Mouse (Mus musculus) E14TG2a.4 (cell line): ENCODE data around the gene Ercc6l2.

Experiments
- H3K27me3 ChIP-seq: 2 replicates; pipeline ENCODE4 v1.6.1; 2014; ENCODE audit warnings: low read length, control low read depth; ENCODE audit not compliant: insufficient read depth
- H3K36me3 ChIP-seq: 2 replicates; pipeline ENCODE4 v1.6.1; 2014; ENCODE audit warnings: low read length, control low read depth; ENCODE audit not compliant: insufficient read depth
- H3K4me1 ChIP-seq: replicated peaks from 2 replicates; pipeline ENCODE4 v1.6.1; 2014; ENCODE audit warnings: low read depth, low read length, control low read depth
- H3K4me3 ChIP-seq: replicated peaks from 2 replicates; pipeline ENCODE4 v1.5.1; 2014; ENCODE audit warnings: mild to moderate bottlenecking, low read length
- H3K9me3 ChIP-seq: 2 replicates; pipeline ENCODE4 v1.6.1; 2014; ENCODE audit warnings: low read length, control low read depth
- CTCF ChIP-seq: conservative IDR thresholded peaks from 2 replicates; pipeline ENCODE4 v1.5.1; 2014; ENCODE audit warnings: low read length
- NANOG ChIP-seq: IDR thresholded peaks from 2 replicates; pipeline ENCODE4 v1.6.1; 2014; ENCODE audit warnings: borderline replicate concordance, low read length, mixed read lengths
- POU5F1 ChIP-seq: IDR thresholded peaks from 2 replicates; pipeline ENCODE4 v1.6.1; 2014; ENCODE audit warnings: low read length, borderline replicate concordance

Gene Ercc6l2

GRCm38 (mm10) chr13:63877138-63877537 lies 62.1 kb downstream of the Ercc6l2 start:
- Histone ChIP-seq H3K27me3 (no peaks in the 10 kb centered on the region), H3K4me3 (no peak overlapping the region), H3K9me3 (no peaks in the 10 kb centered on the region), H3K4me1 (0 out of 2 replicates have a peak, but pooled peaks cover 7% of the 10 kb centered on the region), H3K36me3 (peaks cover 18% of the 10 kb centered on the region)
- TF ChIP-seq POU5F1 (no peak), NANOG (no peak), CTCF (no peak)

GRCm38 (mm10) chr13:63879105-63879863 lies 64.2 kb downstream of the Ercc6l2 start:
- TF ChIP-seq NANOG, result no peak
- no peak for TF ChIP-seq CTCF
- no peak for TF ChIP-seq POU5F1
- Histone ChIP-seq H3K9me3 (no peaks in the 10 kb centered on the region), H3K27me3 (no peaks in the 10 kb centered on the region), H3K4me3 (no peak overlapping the region), H3K36me3 (peaks cover 6% of the 10 kb centered on the region; the same call in 1 of the 2 replicates), H3K4me1 (0 out of 2 replicates have a peak, but pooled peaks cover 7% of the 10 kb centered on the region)

- Histone ChIP-seq H3K4me3 (no peak overlapping the region), H3K27me3 (no peaks in the 10 kb centered on the region), H3K36me3 (peaks cover 7% of the 10 kb centered on the region; the same call in 1 of the 2 replicates), H3K9me3 (no peaks in the 10 kb centered on the region), H3K4me1 (0 out of 2 replicates have a peak, but pooled peaks cover 7% of the 10 kb centered on the region)
- no peak for TF ChIP-seq NANOG
- no peak for TF ChIP-seq CTCF
- no peak for TF ChIP-seq POU5F1
Measured at GRCm38 (mm10) chr13:63879864-63880141, 64.8 kb downstream of the Ercc6l2 start.

GRCm38 (mm10) chr13:63885532-63885949 lies 70.5 kb downstream of the Ercc6l2 start:
- no peaks in the 10 kb centered on the region for H3K9me3 ChIP-seq
- H3K4me1 ChIP-seq, result no peaks in the 10 kb centered on the region
- TF ChIP-seq NANOG (no peak), POU5F1 (no peak), CTCF (no peak)
- H3K36me3 ChIP-seq, result peaks cover 20% of the 10 kb centered on the region; the same call in 1 of the 2 replicates
- no peak overlapping the region for H3K4me3 ChIP-seq
- no peaks in the 10 kb centered on the region for H3K27me3 ChIP-seq

- Histone ChIP-seq H3K9me3 (no peaks in the 10 kb centered on the region), H3K4me1 (no peaks in the 10 kb centered on the region), H3K36me3 (peaks cover 22% of the 10 kb centered on the region; the same call in 1 of the 2 replicates), H3K27me3 (no peaks in the 10 kb centered on the region), H3K4me3 (no peak overlapping the region)
- TF ChIP-seq NANOG (no peak), POU5F1 (no peak), CTCF (no peak)
Measured at GRCm38 (mm10) chr13:63886429-63887052, 71.5 kb downstream of the Ercc6l2 start.

GRCm38 (mm10) chr13:63900679-63901302 lies 85.8 kb downstream of the Ercc6l2 start:
- Histone ChIP-seq H3K4me3 (peak overlapping the region; percentile 63), H3K36me3 (peaks cover 23% of the 10 kb centered on the region), H3K27me3 (peaks cover 15% of the 10 kb centered on the region; the same call in 1 of the 2 replicates), H3K4me1 (peaks cover 19% of the 10 kb centered on the region), H3K9me3 (no peaks in the 10 kb centered on the region)
- TF ChIP-seq CTCF (no peak), NANOG (no peak), POU5F1 (no peak)

- Histone ChIP-seq H3K27me3 (peaks cover 15% of the 10 kb centered on the region; the same call in 1 of the 2 replicates), H3K9me3 (no peaks in the 10 kb centered on the region), H3K36me3 (peaks cover 20% of the 10 kb centered on the region), H3K4me3 (peak overlapping the region; percentile 63), H3K4me1 (peaks cover 19% of the 10 kb centered on the region)
- TF ChIP-seq CTCF (no peak), NANOG (no peak), POU5F1 (no peak)
Measured at GRCm38 (mm10) chr13:63901303-63901713, 86.3 kb downstream of the Ercc6l2 start.
